Mouse (Mus musculus) liver, adult 2 months (tissue): ENCODE results near the gene Gm128.

Source experiments
- CTCF ChIP-seq: fragments of 200-500 bp; IDR thresholded peaks from 2 replicates; pipeline ENCODE4 v1.5.1; 2011; ENCODE audit warnings: low read depth, low read length, control low read depth
- POLR2A ChIP-seq: fragments of 200-500 bp; IDR thresholded peaks from 2 replicates; pipeline ENCODE4 v1.6.1; 2011; ENCODE audit warnings: low read length, control low read depth; ENCODE audit not compliant: insufficient read depth; ENCODE audit errors: extremely low read depth

- no peak for TF ChIP-seq CTCF
- no peak for TF ChIP-seq POLR2A
These were observed 1.4 kb downstream of the Gm128 start for GRCm38 (mm10) chr3:95239971-95240370.
